Mouse (Mus musculus) adrenal gland, adult 18-20 months (tissue): ENCODE measurements around the gene Cnnm2. TPM values are rescaled to one million over a fixed set of nuclear protein-coding genes. Genes with fewer than 3 reads are reported as not detected.

Experiments used
- DNase-seq, 2 experiments: peaks; one replicate each; pipeline ENCODE4 v3.0.0; 2021 to 2022; ENCODE audit warnings: low spot score in 2 of 2
- total RNA-seq, 2 experiments: library from RNA; stranded (reverse); gene quantifications; 1 replicate in 1 of 2; 2 replicates in 1 of 2; pipeline ENCODE4 v1.2.3; 2021

Gene Cnnm2
- total RNA-seq, 2 experiments from 2014 or later = 34.8 to 50.8 TPM

DNA sequence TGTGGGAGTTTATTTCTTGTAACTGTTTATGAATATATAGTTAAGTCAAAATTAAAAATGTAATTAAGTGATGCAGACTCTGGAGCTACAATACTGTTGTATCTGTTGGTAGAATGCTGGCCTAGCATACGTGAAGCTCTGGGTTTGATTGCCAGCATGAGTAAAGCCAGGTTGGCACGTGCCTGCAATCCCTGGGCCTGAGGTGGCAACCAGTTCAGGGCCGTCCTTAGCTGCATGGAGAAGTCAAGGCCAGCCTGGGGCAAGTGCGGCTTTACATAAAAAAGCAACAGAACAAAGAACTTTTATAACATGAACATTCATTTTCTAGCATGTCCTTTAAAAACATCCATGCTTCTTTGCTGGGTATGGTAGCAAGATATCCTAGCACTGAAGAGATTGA lies 79.6 kb downstream of the Cnnm2 start:
- no peak for DNase-seq

- DNase-seq = no peak
Measured at GRCm38 (mm10) chr19:46843030-46843429, 81.6 kb downstream of the Cnnm2 start.

DNA sequence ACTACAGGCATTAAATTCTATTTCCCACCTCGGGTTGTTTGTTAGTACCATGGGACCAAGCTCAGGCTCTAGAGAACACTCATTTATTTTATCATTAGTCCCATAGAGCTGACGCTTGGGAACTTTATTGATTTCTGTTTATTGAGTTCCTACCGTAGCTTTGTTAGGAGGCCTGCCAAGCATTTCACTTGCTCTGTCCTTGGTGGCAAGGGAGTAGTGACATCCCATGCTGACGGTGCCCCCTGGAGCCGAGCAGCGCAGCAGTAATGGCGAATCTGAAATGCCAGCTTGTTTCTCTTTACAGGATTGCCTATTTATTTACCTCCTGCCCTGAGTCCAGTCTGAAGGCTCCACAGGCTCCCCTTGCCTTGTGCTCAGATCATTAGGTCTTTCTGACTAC lies 84.7 kb downstream of the Cnnm2 start:
- DNase-seq = no peak

GRCm38 (mm10) chr19:46846459-46846858 lies 85.1 kb downstream of the Cnnm2 start:
- no peak for DNase-seq

- no peak for DNase-seq
Measured at GRCm38 (mm10) chr19:46848381-46849268, 87.2 kb downstream of the Cnnm2 start.

DNA sequence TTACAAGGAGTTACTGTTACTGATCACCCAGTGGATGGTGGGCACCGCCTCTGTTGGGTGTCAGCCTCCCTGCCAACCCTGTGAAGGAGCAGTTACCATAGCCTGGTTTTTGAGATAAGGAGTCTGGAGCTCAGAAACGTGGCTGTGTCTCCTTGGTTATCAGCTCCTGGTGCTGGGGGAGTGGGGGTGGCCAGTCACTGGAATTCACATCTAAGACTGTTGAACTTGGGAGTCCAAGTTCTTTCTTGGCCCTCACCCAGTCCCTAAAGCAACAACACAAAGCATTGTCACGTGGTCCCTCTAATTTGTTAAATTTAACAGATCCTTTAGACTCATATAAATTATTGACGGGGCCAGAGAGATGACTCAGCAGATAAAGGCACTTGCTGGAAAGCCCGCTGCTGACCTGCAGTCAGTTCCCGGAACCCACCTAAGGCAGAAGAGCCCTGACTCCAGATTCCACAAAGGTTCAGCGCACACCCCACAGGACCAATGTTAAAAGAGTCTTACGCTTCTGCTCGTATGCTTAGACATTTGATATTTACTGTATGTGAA lies 88.1 kb downstream of the Cnnm2 start:
- no peak for DNase-seq

- no peak for DNase-seq
Measured at GRCm38 (mm10) chr19:46856232-46856631, 94.8 kb downstream of the Cnnm2 start.

DNA sequence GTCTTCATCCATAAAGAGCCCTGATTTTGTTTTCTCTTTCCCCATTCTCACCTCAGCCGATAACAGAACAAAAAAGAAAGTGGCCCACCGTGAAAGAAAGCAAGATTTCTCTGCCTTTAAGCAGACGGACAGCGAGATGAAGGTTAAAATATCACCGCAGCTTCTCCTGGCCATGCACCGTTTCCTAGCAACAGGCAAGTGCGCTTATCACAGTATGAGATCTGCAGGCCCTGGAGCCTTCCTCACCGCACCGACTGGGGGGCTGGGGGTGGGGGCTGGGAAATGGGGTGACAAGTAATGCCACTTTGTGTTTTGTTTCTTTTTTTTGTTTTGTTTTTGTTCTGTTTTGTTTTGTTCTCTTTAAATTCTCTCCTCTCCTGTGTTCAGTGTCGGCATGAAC lies 95.4 kb downstream of the Cnnm2 start:
- no peak for DNase-seq

- no peak for DNase-seq
Measured at GRCm38 (mm10) chr19:46857277-46857989, 96.0 kb downstream of the Cnnm2 start.

DNA sequence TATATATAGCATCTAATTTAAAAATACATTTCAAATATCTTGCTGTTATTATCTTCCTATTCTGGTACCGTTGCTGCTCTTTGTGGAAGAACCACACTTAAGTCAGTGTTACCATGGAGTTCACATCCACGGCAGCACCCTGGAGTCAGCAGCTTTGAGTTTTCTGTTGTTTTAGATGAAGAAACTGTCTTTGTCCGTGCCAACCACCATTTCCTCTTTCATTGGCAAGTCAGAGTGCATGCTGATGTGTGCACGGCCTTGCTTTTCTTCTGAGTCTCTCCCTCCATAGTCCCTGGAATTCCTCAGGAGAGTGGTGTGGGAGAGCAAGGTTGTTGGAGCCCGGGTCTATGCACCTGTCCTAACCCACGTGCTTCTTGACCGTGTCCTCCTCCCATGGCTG lies 96.8 kb downstream of the Cnnm2 start:
- no peak for DNase-seq

DNA sequence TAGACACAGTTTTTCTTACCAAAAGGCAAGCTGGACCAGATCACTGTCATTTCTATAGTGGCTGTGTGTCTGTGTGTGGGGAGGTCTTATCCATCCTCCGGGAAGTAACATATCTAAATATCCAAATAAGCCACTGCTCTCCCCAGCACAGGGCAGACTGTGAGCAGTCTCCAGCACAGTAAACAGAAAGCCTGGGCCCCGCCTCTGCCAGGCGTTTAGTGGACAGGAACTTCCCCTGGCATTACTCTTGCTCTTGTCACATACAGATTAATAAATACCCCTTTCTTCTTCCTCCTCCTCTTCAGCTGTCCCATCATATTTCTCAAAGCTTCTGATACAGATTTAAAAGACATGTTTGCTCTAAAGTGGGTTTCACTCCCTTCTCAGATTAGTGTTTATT lies 101.2 kb downstream of the Cnnm2 start:
- no peak for DNase-seq

DNA sequence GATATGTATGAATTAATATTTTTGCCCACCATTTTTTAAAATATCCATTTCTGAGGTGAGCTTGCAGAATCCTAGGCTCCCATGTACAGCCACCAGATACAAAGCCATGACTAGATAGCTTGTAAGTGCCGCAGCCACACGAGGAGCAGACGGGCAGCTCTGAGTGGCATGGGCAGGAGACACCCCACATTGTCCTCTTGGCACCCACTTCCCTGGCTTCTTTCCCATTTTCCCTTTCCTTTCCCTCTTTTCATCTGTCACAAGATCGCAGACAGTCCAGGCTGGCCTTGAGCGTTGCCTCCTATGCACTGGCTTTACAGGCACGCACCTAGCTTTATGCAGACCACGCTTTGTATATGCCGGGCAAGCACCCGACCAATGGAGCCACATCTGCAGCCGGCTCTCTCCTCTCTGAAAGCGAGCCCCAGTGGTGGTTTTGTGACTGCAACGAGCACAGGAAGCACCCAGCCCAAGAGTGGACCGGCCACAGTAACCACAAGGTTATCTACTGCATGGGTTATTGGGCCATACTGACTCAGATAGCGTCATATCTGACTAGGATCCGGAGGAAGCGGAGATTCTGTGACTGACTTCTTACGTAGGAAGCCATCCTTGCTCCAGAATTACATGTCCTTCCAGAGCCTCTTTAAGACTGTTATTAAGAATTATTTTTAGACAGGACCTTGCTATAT lies 102.0 kb downstream of the Cnnm2 start:
- no peak for DNase-seq

GRCm38 (mm10) chr19:46864079-46864478 lies 102.7 kb downstream of the Cnnm2 start:
- no peak for DNase-seq

- no peak for DNase-seq
Measured at GRCm38 (mm10) chr19:46864731-46865331, 103.4 kb downstream of the Cnnm2 start.

GRCm38 (mm10) chr19:46865381-46865780 lies 104.0 kb downstream of the Cnnm2 start:
- DNase-seq = no peak

GRCm38 (mm10) chr19:46869049-46869448 lies 107.7 kb downstream of the Cnnm2 start:
- DNase-seq = no peak

- peak; percentile 82 to 83 for DNase-seq
Measured at GRCm38 (mm10) chr19:46869526-46869925, 108.1 kb downstream of the Cnnm2 start.

- no peak for DNase-seq
Measured at GRCm38 (mm10) chr19:46871096-46871495, 109.7 kb downstream of the Cnnm2 start.

DNA sequence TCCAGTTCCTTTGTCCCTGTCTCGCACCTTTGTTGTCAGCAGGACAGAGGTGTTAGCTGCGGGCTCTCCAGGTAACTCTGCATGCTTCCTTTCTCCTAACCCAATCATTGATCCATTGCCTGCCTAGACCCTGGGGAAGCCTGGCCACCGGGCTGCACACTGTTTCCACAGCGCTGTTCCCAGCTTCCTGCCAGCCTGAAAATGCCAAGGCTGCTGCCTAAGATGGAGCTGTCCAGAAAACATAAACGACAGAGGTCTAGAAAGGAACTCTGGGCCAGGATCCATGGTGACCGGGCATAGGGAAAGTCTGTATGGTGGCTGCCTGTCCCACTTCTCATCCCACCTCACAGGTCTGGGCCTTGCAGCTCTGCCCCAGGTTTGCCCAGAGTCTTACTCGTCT lies 110.3 kb downstream of the Cnnm2 start:
- peak in 1 of 2 experiments; percentile 39 for DNase-seq

- DNase-seq = no peak
Measured at GRCm38 (mm10) chr19:46873924-46874323, 112.5 kb downstream of the Cnnm2 start.

GRCm38 (mm10) chr19:46875790-46876189 lies 114.4 kb downstream of the Cnnm2 start:
- DNase-seq = peak; percentile 89
